Mouse (Mus musculus): ENCODE measurements at regions not wholly inside any gene's neighbourhood (a gene's known extent, or its start where the extent isn't known, plus 50 kb on each side); places are given as distances from the start of the nearest gene placed in this dataset.

GRCm38 (mm10) chr5:147782241-147782681 is 56.5 kb upstream of the Flt1 start:
- H3K9me3 ChIP-seq (replicated peaks; ENCODE audit: control insufficient read depth, low read length), result no peaks in the 10 kb centered on the region
- no peaks in the 10 kb centered on the region for H3K36me3 ChIP-seq (ENCODE audit: control insufficient read depth, insufficient read depth, low read length)
- no peak overlapping the region for H3K9ac ChIP-seq (ENCODE audit: low read depth, low read length)
- peaks cover 9% of the 10 kb centered on the region for H3K4me1 ChIP-seq (ENCODE audit: control insufficient read depth, insufficient read depth, low read length)
- no peak overlapping the region for H3K27ac ChIP-seq (ENCODE audit: low read depth, low read length)
- WGBS (ENCODE audit: insufficient replicate concordance), result 25% methylated on average over 7 of the region's 8 CpGs
- ATAC-seq (replicated peaks; ENCODE audit: insufficient number of reproducible peaks, low FRiP score, low TSS enrichment), result no peak
- 0 out of 2 replicates have a peak overlapping the region, but pooled peaks have one; percentile 19 for H3K4me2 ChIP-seq
- H3K27me3 ChIP-seq (ENCODE audit: control insufficient read depth, insufficient read depth, low read length), result no peaks in the 10 kb centered on the region
- no peak overlapping the region for H3K4me3 ChIP-seq (ENCODE audit: low read depth, low read length)

- no peaks in the 10 kb centered on the region for H3K36me3 ChIP-seq (ENCODE audit: control insufficient read depth, insufficient read depth, low read length)
- no peaks in the 10 kb centered on the region for H3K27me3 ChIP-seq (ENCODE audit: control insufficient read depth, insufficient read depth, low read length)
- no peak overlapping the region for H3K27ac ChIP-seq (ENCODE audit: low read depth, low read length)
- WGBS (ENCODE audit: insufficient replicate concordance), result 90% methylated on average over 17 of the region's 17 CpGs
- peaks cover 9% of the 10 kb centered on the region for H3K4me1 ChIP-seq (ENCODE audit: control insufficient read depth, insufficient read depth, low read length)
- no peak overlapping the region for H3K9ac ChIP-seq (ENCODE audit: low read depth, low read length)
- no peak for ATAC-seq (replicated peaks; ENCODE audit: insufficient number of reproducible peaks, low FRiP score, low TSS enrichment)
- H3K4me2 ChIP-seq, result no peak overlapping the region
- no peak overlapping the region for H3K4me3 ChIP-seq (ENCODE audit: low read depth, low read length)
- H3K9me3 ChIP-seq (replicated peaks; ENCODE audit: control insufficient read depth, low read length), result no peaks in the 10 kb centered on the region
Measured at GRCm38 (mm10) chr5:147781215-147781614, 55.4 kb upstream of the Flt1 start.

DNA sequence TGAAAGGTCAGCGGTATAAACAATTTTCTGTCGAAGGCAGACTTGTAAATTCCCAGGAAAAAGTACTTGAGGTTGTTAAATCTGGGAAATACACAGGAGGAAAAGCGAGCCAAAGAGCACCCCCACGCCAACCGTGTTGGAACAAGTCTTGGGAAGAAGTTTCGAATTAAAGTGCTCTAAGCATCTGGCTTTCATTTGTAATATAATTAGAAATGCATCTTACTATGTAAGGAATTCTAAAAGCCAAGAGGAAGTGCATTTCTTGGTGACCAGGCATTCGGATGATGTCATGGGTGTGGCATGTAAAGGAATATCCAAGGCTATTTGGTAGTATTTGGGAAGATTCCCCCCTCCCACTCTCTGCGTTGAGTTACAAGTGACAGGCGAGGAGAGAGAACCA is 52.7 kb upstream of the Flt1 start:
- ATAC-seq (replicated peaks; ENCODE audit: insufficient number of reproducible peaks, low FRiP score, low TSS enrichment), result no peak
- Histone ChIP-seq H3K4me2 (no peak overlapping the region), H3K27me3 (ENCODE audit: control insufficient read depth, insufficient read depth, low read length) (no peaks in the 10 kb centered on the region), H3K9me3 (replicated peaks; ENCODE audit: control insufficient read depth, low read length) (peaks cover 4% of the 10 kb centered on the region; the same call in 1 of the 2 replicates), H3K4me3 (ENCODE audit: low read depth, low read length) (no peak overlapping the region), H3K36me3 (ENCODE audit: control insufficient read depth, insufficient read depth, low read length) (no peaks in the 10 kb centered on the region), H3K27ac (ENCODE audit: low read depth, low read length) (no peak overlapping the region), H3K4me1 (ENCODE audit: control insufficient read depth, insufficient read depth, low read length) (peaks cover 9% of the 10 kb centered on the region), H3K9ac (ENCODE audit: low read depth, low read length) (no peak overlapping the region)
- WGBS (ENCODE audit: insufficient replicate concordance), result 72% methylated on average over 9 of the region's 9 CpGs

Measured in heart, embryonic 11.5 days (tissue).